Mouse (Mus musculus): ENCODE measurements at regions not wholly inside any gene's neighbourhood (a gene's known extent, or its start where the extent isn't known, plus 50 kb on each side); places are given as distances from the start of the nearest gene placed in this dataset.
"Not testable (repeated sequence)": the region's sequence is repeated elsewhere in the genome, so short reads cannot be mapped to it uniquely, and the experiment has no call there.

DNA sequence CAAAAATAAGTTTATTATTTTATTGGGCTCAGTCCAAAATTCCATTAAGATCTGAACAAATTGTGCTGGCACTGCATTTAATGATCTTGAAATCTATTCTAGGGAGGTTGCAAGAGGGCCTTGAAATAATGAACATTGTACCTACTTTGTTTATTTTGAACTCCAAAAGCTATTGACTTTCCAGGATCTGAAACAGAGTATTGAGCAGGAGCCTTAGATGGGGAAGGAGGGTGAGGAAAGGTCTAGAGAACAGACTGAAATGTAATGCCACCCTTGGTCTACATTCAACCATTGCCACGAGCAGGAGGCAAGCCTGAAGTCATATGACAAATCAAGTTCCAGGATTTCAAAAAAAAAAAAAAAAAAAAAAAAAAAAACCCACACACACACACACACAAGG, 1028.9 kb upstream of the Gje1 start:
- no peak overlapping the region for H3K27ac ChIP-seq (ENCODE audit: low read length)
- WGBS: 44% methylated on average over 1 of the region's 1 CpGs
- no peak for TF ChIP-seq EP300 (IDR thresholded peaks at IDR 0.05)
- no peak for TF ChIP-seq CTCF (IDR thresholded peaks at IDR 0.05)
- no peak for ATAC-seq
- H3K4me3 ChIP-seq (ENCODE audit: low read depth, low read length): no peak overlapping the region
- H3K4me1 ChIP-seq (ENCODE audit: insufficient read depth, low read depth, low read length): no peaks in the 10 kb centered on the region
- H3K9ac ChIP-seq (replicated peaks; ENCODE audit: low read depth): no peak overlapping the region
- DNase-seq (ENCODE audit: low spot score): no peak
- no peaks in the 10 kb centered on the region for H3K27me3 ChIP-seq (replicated peaks; ENCODE audit: insufficient read depth, low read length)
- H3K36me3 ChIP-seq (ENCODE audit: insufficient read depth, low read length): no peaks in the 10 kb centered on the region
- H3K9me3 ChIP-seq (ENCODE audit: low read length): no peaks in the 10 kb centered on the region
- no peak overlapping the region for H3K4me2 ChIP-seq (replicated peaks; ENCODE audit: low read depth, low read length)

DNA sequence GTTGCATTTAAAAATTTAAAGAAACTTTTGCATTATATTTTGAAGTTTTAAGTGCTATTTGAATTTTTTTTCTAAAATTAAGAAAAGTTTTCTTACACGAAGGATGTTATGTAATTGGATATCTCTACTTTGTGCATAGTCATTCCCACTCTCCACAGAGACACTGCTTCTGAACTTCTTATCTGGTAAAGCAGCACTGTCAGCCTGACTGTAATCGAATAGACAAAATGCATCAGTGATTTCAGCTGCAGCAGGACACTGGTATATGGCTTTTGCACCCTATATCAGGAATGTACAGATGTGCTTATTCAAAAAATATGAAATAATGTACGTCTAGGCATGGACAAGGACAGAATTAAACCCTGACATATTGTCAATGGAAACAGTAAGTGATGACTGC, 1020.6 kb upstream of the Gje1 start:
- no peak for TF ChIP-seq EP300 (IDR thresholded peaks at IDR 0.05)
- TF ChIP-seq CTCF (IDR thresholded peaks at IDR 0.05): no peak
- no peaks in the 10 kb centered on the region for H3K36me3 ChIP-seq (ENCODE audit: insufficient read depth, low read length)
- ATAC-seq: no peak
- no peak overlapping the region for H3K4me3 ChIP-seq (ENCODE audit: low read depth, low read length)
- H3K4me1 ChIP-seq (ENCODE audit: insufficient read depth, low read depth, low read length): no peaks in the 10 kb centered on the region
- no peak overlapping the region for H3K9ac ChIP-seq (replicated peaks; ENCODE audit: low read depth)
- H3K9me3 ChIP-seq (ENCODE audit: low read length): no peaks in the 10 kb centered on the region
- no peak for DNase-seq (ENCODE audit: low spot score)
- H3K27me3 ChIP-seq (replicated peaks; ENCODE audit: insufficient read depth, low read length): no peaks in the 10 kb centered on the region
- no peak overlapping the region for H3K4me2 ChIP-seq (replicated peaks; ENCODE audit: low read depth, low read length)
- H3K27ac ChIP-seq (ENCODE audit: low read length): no peak overlapping the region
- WGBS: 54% methylated on average over 3 of the region's 3 CpGs

DNA sequence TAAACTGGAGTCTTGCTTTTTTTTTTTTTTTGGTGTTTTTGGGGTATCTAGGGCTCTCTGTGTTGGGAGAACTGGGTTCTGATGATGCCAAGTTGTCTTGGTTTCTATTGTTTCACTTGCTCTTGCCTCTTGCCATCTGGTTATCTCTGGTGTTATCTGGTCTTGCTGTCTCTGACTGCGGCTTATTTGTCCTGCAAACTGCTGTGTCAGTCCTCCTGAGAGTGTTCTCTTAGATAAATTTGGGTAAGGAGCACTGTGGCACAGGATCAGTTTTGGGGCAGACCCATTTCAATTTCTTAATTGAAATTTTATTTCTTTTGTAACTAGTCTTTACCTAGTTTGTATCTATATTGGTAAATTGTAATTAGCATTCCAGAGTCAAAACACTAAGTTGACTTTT, 1013.3 kb upstream of the Gje1 start:
- Histone ChIP-seq H3K4me2 (replicated peaks; ENCODE audit: low read depth, low read length) (no peak overlapping the region), H3K9ac (replicated peaks; ENCODE audit: low read depth) (no peak overlapping the region), H3K27me3 (replicated peaks; ENCODE audit: insufficient read depth, low read length) (no peaks in the 10 kb centered on the region), H3K9me3 (ENCODE audit: low read length) (no peaks in the 10 kb centered on the region), H3K27ac (ENCODE audit: low read length) (no peak overlapping the region), H3K4me3 (ENCODE audit: low read depth, low read length) (no peak overlapping the region), H3K36me3 (ENCODE audit: insufficient read depth, low read length) (no peaks in the 10 kb centered on the region), H3K4me1 (ENCODE audit: insufficient read depth, low read depth, low read length) (no peaks in the 10 kb centered on the region)
- TF ChIP-seq CTCF (IDR thresholded peaks at IDR 0.05) (no peak), EP300 (IDR thresholded peaks at IDR 0.05) (no peak)
- WGBS: 57% methylated on average over 1 of the region's 1 CpGs
- no peak for ATAC-seq
- DNase-seq (ENCODE audit: low spot score): no peak

DNA sequence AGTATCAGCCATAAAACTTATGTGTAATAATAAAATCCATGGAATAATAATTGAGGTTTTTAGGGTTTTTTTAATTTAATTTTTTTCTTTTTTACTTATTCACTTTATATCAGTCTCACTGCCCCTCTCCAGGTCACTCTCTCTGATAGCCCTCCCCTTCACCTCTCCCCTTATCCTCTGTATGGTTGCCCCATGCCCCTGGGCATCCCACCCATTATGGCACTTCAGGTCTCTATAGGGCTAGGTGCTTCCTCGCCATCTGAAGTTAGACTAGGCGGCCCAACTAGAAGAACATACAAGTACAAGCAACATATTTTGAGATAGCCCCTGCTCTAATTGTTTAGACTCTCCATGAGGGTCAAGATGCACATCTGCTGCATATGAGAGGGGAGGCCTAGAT, 979.9 kb upstream of the Gje1 start:
- Histone ChIP-seq H3K36me3 (ENCODE audit: insufficient read depth, low read length) (no peaks in the 10 kb centered on the region), H3K9me3 (ENCODE audit: low read length) (no peaks in the 10 kb centered on the region), H3K4me1 (ENCODE audit: insufficient read depth, low read depth, low read length) (no peaks in the 10 kb centered on the region), H3K27ac (ENCODE audit: low read length) (no peak overlapping the region), H3K4me3 (ENCODE audit: low read depth, low read length) (no peak overlapping the region), H3K4me2 (replicated peaks; ENCODE audit: low read depth, low read length) (no peak overlapping the region), H3K9ac (replicated peaks; ENCODE audit: low read depth) (no peak overlapping the region), H3K27me3 (replicated peaks; ENCODE audit: insufficient read depth, low read length) (no peaks in the 10 kb centered on the region)
- ATAC-seq (no peak), DNase-seq (ENCODE audit: low spot score) (no peak)
- no peak for TF ChIP-seq CTCF (IDR thresholded peaks at IDR 0.05)
- no peak for TF ChIP-seq EP300 (IDR thresholded peaks at IDR 0.05)
- 85% methylated on average over 2 of the region's 2 CpGs for WGBS

DNA sequence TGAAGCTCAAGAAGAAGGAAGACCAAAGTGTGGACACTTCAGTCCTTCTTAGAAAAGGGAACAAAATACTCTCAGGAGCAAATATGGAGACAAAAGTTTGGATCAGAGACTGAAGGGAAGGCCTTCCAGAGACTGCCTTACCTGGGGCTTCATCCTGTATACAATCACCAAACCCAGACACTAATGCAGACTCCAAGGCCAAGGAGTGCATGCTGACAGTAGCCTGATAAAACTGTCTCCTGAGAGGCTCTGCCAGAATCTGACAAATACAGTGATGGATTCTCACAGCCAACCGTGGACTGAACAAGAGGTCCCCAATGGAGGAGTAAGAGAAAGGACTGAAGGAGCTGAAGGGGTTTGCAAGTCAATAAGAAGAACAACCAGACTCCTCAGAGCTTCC, 979.0 kb upstream of the Gje1 start:
- Histone ChIP-seq H3K9ac (replicated peaks; ENCODE audit: low read depth) (no peak overlapping the region), H3K27me3 (replicated peaks; ENCODE audit: insufficient read depth, low read length) (no peaks in the 10 kb centered on the region), H3K4me2 (replicated peaks; ENCODE audit: low read depth, low read length) (no peak overlapping the region), H3K4me3 (ENCODE audit: low read depth, low read length) (no peak overlapping the region), H3K4me1 (ENCODE audit: insufficient read depth, low read depth, low read length) (no peaks in the 10 kb centered on the region), H3K27ac (ENCODE audit: low read length) (no peak overlapping the region), H3K9me3 (ENCODE audit: low read length) (no peaks in the 10 kb centered on the region), H3K36me3 (ENCODE audit: insufficient read depth, low read length) (no peaks in the 10 kb centered on the region)
- ATAC-seq: no peak
- 62% methylated on average over 1 of the region's 1 CpGs for WGBS
- no peak for TF ChIP-seq EP300 (IDR thresholded peaks at IDR 0.05)
- no peak for TF ChIP-seq CTCF (IDR thresholded peaks at IDR 0.05)
- DNase-seq (ENCODE audit: low spot score): no peak

DNA sequence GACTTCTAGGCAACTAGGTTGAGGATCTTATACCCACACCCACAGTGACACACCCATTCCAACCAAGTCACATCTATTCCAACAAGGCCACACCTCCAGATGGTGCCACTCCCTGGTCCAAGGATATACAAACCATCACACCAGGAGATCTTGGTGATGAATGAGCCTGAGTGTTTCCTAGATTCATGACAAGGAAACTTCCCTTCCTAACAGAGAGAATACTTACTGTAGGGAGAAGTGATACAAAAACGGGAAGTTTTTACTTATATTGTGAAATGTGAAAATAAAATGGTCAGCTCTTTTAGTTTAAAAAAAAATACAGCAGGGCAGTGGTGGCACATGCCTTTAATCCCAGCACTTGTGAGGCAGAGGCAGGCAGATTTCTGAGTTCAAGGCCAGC, 953.6 kb upstream of the Gje1 start:
- WGBS: 86% methylated on average over 1 of the region's 1 CpGs

More for the DNA sequence above, 953.6 kb upstream of the Gje1 start:
- not testable (repeated sequence) for H3K9me3 ChIP-seq (ENCODE audit: low read length); ATAC-seq; DNase-seq (ENCODE audit: low spot score); H3K27me3 ChIP-seq (replicated peaks; ENCODE audit: insufficient read depth, low read length); H3K4me1 ChIP-seq (ENCODE audit: insufficient read depth, low read depth, low read length); H3K9ac ChIP-seq (replicated peaks; ENCODE audit: low read depth); H3K4me2 ChIP-seq (replicated peaks; ENCODE audit: low read depth, low read length); H3K27ac ChIP-seq (ENCODE audit: low read length); H3K36me3 ChIP-seq (ENCODE audit: insufficient read depth, low read length); H3K4me3 ChIP-seq (ENCODE audit: low read depth, low read length)

All from lung, postnatal 0 days (tissue).